Mouse (Mus musculus) brown adipose tissue, adult 24 weeks (tissue): Measurements from ENCODE around the gene Mbd3. TPM values are rescaled to one million over a fixed set of nuclear protein-coding genes. Genes with fewer than 3 reads are reported as not detected.

ENCODE experiments used
- H3K27ac ChIP-seq: fragments of 200-500 bp; replicated peaks from 2 replicates; pipeline ENCODE4 v1.5.1; 2012; ENCODE audit warnings: low read depth, mild to moderate bottlenecking, low read length
- H3K4me1 ChIP-seq: fragments of 200-500 bp; 2 replicates; pipeline ENCODE4 v1.6.1; 2012; ENCODE audit warnings: low read length, mixed read lengths; ENCODE audit not compliant: control insufficient read depth, insufficient read depth, insufficient read length
- H3K4me3 ChIP-seq: fragments of 200-500 bp; 2 replicates; pipeline ENCODE4 v1.5.1; 2012; ENCODE audit warnings: low read depth, mild to moderate bottlenecking, low read length, moderate library complexity; ENCODE audit not compliant: insufficient read depth
- polyA plus RNA-seq: library from polyadenylated mRNA; stranded (reverse); fragments of >200 nt; gene quantifications from 2 replicates; pipeline ENCODE4 v1.2.4, GENCODE M21; 2012; ENCODE audit not compliant: missing spikeins, insufficient read depth, insufficient read length

The Mbd3 gene
- polyA plus RNA-seq, 1 experiment = 90.4 TPM

DNA sequence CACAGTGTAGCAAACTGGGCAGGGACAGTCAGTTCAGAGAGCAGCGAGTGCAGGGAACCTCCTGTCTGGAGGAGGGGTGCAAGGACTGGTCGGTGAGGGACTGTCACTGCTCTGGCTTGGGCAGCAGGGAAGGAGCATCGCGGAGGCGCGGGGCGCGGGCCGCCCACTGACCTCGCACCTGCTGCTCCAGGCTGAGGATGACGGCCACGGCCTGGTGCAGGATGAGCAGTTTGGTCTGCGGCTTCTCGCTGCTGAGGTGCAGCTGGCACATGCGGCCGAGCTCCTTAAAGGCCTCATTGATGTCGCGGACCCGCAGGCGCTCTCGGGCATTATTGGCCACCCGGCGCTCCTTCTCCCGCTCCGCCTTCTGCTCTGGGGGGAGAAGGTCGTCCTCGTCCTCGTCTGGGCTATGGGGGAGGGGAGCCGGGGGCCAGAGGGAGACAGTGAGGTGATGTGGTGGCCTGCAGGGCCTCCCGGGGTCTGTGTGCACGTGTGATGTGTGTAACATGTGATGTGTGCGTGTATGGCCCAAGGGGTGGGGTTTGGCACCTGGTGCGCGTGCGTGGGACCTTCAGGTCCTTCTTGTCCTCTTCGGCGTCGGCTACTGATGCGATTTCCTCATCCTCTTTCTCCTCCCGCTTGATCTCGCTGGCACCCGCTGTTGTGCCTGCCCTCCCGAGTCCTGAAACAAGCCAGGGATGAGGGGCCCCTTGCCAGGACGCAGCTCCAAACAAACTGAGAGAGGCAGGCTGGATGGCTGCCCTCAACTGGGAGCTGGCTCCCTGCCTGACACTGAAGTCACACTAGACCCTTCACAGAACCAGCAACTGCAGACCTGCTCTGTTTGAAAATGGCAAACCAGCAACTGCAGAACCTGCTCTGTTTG, 13.5 kb upstream of the Mbd3 start:
- no peak overlapping the region for H3K27ac ChIP-seq
- no peak overlapping the region for H3K4me3 ChIP-seq
- H3K4me1 ChIP-seq = no peaks in the 10 kb centered on the region

DNA sequence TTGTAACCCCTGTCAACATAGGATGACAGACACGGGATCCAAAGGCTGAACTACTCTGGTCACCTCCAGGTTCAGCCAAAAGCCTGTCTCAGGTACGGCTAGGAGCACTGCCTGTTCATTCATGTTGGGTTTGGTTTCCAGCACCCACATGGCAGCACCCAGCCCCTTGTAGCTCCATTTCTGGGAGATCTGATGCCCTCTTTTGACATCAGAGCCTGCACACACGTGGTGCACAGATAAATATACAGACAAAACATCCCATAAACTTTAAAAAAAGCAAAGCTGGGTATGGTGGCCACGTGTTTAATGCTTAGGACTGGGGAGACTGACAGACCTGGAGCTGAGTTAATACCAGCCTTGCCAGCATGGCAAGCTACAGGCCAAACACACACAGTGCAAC, 8.6 kb upstream of the Mbd3 start:
- H3K27ac ChIP-seq = no peak overlapping the region
- no peak overlapping the region for H3K4me3 ChIP-seq
- peaks cover 6% of the 10 kb centered on the region for H3K4me1 ChIP-seq

DNA sequence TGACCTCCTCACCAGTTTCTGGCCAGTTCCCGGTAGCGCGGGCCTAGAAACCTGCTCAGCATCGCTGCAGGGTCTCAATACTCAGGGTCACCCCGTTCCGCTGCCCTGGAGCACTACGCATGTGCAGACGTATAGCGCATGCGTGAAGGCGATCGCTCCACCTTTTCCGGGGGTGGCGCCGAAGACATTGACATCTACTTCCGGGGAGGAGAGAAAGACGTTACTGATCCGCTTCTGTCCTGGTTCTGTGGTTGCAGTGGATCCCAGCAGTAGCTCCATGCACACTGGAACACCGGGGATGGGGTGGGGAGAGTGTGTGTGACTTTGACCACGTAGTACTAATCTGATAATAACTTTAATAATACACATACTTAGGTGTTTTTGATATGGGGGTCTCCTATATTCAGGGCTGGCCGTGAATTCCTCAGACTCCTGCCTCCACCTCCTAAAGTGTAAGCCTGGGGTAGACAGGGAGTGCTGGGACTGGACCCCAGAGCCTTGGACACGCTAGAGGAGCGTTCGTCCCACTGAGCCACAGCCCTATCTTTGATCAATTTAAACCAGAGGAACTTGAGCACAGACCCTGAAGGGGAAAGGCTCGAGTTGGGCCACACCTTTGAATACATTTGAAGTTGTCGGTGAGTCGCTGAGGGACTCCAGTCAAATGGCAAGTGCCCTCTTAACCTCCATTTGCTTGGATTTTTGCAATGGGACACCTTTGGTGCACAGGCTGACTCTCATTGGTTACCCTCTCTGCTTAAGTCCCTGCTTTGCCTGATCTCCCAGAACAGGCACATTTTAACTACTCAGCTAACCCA, 7.5 kb upstream of the Mbd3 start, which contains the start of gene Uqcr11:
Gene Uqcr11, minus strand, starts transcription at position 147 of the 818 bp plus-strand sequence.
- Histone ChIP-seq H3K27ac (peak within 1 kb of the TSS; percentile 83), H3K4me3 (peak within 1 kb of the TSS; percentile 78), H3K4me1 (peaks cover 6% of the 10 kb centered on the region)

DNA sequence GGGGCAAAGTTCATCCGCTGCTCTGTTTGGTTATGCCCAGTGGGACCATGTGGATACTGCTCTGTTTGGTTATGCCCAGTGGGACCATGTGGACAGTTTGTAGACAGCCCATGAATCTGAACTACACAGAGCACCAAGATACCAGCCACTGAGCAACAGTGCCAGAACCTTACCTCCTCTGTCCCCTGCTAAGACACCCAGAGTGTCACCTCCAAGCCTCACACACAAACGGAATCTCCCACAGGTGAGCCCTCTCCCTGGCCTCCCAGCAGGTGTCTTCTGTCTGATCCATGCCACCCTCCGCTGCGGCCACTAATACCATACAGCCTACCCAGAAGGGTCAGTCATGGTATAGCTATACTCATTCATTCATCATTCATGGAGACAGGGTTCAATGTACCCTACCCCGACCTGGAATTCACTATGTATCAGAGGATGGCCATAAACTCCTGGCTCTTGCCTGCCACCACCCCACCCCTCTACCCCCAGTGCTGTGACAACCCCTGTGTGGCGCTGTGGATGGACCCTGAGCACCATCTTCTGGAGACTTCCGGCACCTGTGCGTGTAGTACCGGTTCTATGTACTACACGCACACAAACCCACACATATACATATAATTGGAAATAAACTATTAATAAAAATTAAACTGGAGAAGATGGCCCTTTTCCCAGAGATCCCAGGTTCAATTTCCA, 6.3 kb upstream of the Mbd3 start:
- peak overlapping the region; percentile 83 for H3K27ac ChIP-seq
- peaks cover 6% of the 10 kb centered on the region for H3K4me1 ChIP-seq
- H3K4me3 ChIP-seq = peak overlapping the region; percentile 78

DNA sequence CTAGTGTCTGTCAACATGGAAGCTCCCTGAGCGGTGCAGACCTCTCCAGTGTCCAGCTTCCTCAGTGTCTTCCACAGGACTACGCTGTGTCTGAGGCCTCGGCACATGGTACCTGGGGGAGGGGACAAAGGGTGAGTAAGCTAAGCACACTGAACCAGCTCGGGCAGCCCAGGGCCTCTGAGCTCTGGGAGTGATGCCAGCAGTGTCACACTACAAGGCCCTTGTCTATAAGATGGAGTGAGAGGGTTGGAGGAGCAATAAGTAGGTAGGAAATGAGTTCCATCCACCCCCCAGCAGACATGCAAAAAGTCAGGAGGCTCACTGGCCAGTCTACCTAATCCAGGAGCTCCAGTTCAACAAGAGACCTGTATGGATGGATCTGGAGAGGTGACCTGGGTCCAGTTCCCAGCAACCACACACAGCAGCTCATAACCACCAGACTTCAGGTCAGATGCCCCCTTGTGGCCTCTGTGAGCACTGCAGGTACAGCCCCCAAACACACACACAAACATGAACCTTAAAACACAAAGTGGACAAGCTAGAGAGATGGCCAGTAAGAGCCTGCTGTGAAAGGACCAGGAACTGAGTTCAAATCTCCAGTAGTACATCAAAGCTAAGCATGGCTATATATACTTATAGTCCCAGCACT, 3.8 kb upstream of the Mbd3 start:
- H3K4me1 ChIP-seq = peaks cover 9% of the 10 kb centered on the region
- H3K4me3 ChIP-seq = no peak overlapping the region
- H3K27ac ChIP-seq = no peak overlapping the region

DNA sequence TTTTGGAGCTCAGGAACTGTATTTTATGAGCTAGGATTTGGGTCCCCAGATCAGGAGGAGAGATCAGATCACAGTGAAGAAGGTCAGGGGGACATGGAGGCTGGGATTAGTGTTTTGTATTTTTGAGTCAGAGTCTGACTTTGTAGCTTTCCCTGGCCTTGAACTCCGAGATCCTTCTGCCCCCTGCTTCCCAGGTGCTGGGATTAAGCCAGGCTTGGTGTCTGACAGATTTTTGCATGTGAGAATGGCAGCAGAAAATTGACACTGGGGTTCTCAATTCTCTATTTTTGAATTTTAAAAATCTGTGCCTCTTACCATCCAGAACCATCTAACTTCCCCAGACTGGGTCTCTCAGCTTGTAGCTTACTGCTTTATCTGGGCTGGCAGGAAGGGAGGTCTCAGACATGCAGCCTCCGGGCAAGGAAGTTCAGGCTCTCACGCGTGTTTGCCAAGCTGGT, 1.4 kb upstream of the Mbd3 start:
- Histone ChIP-seq H3K27ac (peak overlapping the region; percentile 54; the same call in 1 of the 2 replicates), H3K4me1 (peaks cover 17% of the 10 kb centered on the region), H3K4me3 (peak overlapping the region; percentile 60; the same call in 1 of the 2 replicates)

DNA sequence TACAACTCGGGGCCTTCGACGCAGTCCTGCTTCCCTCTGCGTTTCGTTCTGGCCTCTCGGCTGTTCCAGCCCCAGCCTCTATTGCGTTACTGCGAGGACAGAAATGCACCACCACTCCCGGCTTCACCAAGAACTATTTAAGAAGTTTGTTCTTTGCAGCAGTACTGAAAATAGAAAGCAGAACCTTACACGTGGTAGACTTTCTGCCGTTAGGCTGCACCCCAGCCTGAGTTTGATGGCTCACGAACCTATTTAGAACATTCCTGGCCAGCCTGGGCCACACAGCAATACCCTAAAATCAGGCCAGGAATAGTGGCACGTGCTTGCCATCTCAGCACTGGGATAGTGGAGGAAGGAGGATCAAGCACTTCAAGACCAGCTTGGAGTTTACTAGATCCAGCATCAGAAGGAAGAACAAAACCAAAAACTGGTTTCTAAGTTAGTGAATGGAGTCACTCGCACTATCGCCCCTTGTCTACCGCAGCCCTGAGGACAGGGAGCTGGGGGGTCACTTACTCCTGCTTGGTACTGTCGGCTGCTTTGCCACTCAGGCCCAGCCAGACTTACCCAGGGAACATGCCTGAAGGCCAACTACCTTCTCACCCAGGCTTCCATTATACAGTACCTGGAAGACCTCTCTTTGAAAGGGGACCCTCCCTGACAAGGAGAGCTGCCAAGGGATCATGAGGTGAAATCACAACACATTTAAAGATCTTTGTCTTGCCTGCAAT, 788 bp upstream of the Mbd3 start:
- peak overlapping the region; percentile 60 for H3K4me3 ChIP-seq
- peak overlapping the region; percentile 54 for H3K27ac ChIP-seq
- peaks cover 15% of the 10 kb centered on the region; the same call in 1 of the 2 replicates for H3K4me1 ChIP-seq

DNA sequence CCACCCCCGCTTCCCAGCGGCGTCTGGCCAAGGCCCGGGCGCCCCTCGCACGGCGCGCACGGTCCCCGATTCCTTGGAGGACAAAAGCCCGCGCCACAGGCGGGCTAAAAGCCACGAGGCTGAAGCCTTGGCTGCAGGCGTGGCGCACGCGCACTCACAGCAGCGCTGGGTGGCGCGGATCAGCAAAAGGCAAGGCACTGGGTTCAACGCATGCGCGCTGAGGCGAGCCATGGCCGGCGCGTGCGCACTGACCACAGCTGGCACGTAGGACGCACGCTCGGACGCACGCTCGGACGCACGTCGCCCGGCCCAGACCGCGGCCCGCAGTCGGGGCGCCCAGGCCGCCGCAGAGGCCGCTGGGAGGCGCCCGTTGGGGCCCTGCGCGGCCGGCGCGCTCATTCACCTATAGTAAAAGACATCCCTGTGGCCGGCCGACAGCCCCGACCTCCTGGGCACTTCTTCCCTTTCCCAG, 595 bp downstream of the Mbd3 start:
- H3K4me3 ChIP-seq = peak overlapping the region; percentile 86
- H3K27ac ChIP-seq = peak overlapping the region; percentile 94
- peaks cover 11% of the 10 kb centered on the region; the same call in 1 of the 2 replicates for H3K4me1 ChIP-seq

DNA sequence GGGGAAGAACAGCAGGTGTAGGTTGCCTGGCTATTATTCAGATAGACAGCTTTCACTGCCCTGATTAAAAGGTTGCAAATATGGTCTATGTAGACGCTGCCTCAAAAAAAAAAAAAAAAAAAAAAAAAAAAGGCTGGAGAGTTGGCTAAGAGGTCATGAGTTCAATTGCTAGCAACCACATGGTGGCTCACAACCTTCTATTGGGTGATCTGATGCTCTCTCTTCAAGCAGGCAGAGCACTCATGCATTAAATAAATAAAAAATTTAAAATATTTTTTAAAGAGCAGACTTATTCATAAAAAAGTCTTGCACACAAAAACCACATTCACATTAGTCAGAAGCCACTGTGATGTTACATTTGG, 1.2 kb downstream of the Mbd3 start:
- no peak overlapping the region; the same call in 1 of the 2 replicates for H3K27ac ChIP-seq
- peak overlapping the region; percentile 55 for H3K4me3 ChIP-seq
- H3K4me1 ChIP-seq = peaks cover 11% of the 10 kb centered on the region; the same call in 1 of the 2 replicates

DNA sequence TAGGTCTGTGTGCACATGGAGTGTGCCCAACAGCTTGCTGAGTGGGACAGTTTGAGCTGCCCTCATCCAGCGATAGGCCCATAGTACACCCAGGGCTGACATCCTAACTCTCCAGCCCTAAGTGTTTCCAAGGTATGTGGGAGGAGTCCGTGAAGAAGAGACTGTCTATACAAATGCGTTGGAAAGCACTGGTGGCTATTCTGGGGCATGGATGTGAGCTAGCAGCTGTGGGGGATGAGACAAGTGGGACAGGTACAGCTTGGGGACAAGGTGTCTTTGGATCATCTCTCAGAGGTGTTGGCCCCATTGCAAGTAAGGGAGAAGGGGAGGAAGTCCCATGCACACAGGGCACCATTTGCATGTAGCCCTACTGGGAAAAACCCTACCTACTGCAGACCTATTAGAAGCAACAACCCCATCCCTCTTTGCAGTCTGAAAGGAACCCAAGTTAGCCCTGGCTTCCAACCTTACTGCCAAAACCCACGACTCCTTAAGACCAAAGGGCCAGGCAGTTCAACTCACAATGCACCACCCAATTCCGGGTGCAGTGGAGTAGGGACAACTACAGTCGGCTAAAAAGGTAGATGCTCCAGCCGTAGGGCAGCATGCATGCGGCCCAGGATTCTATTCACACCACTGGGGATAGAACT, 1.7 kb downstream of the Mbd3 start:
- Histone ChIP-seq H3K27ac (no peak overlapping the region), H3K4me3 (no peak overlapping the region), H3K4me1 (peaks cover 11% of the 10 kb centered on the region; the same call in 1 of the 2 replicates)

DNA sequence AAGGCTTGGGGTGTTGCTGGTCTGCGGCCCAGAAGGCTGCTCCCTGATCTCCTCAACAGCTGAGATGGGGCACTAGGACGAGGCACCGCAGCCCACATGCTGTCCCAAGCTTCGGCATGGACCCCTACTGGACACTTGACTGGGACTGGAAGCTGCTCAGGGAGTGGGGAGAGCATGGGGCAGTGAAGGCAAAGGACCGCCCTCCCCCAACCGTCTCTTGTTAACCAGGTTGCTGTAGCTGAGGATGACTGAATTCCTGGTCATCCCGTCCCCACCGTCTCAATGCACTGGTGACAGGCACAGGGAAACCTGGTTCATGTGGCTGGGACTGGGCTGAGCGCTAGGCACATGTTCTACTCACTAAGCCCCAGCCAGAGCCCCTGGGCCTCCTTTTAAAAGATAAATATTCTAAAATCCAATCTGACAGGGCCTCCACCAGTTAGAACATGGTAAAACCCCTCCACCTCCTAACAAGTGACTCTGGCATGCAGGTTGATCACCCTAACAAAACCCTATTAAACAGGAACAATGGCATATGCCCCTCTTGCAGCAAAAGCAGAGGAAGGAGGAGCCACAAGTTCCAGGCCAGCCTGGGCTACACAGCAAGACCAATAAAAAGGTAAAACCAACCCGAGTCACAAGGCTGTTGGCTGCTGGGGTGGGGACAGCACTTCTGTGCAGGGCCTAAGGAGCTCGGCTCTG, 2.4 kb downstream of the Mbd3 start:
- Histone ChIP-seq H3K4me3 (no peak overlapping the region), H3K4me1 (peaks cover 11% of the 10 kb centered on the region; the same call in 1 of the 2 replicates), H3K27ac (no peak overlapping the region)

DNA sequence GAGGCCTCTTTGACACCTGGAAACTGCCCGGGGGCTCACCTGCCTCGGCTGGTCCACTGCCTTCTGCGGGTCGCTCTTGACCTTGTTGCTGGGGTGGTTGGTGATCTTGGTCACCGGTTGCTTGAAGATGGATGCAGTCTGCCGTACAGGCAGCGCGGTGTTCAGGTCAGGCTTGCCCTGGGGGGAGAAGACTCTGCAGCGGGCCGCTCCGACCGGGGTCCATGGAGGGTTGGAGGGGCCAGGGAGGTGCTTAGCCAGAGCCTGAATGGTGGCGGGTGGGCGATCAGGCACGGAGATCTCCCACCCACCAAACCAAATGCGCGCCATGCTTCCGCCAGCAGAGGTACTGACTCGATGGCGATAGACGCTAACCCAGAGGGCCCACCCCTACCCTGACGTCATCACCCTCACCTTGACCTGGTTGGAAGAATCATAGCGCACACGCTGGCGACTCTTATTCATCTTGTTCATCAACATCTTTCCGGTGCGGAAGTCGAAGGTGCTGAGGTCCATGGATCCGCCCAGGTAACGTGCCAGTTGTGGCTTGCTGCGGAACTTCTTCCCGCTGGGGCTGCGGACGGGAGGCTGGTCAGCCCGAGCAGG, 4.2 kb downstream of the Mbd3 start:
- H3K27ac ChIP-seq = no peak overlapping the region
- H3K4me1 ChIP-seq = peaks cover 9% of the 10 kb centered on the region; the same call in 1 of the 2 replicates
- no peak overlapping the region for H3K4me3 ChIP-seq
